Mouse (Mus musculus) gastrocnemius, postnatal 4 days (tissue): Measurements from ENCODE around the gene Daam1. TPM values are rescaled to one million over a fixed set of nuclear protein-coding genes. Genes with fewer than 3 reads are reported as not detected.
A peak's percentile ranks its signal among the peaks of the same experiment; 100 is the strongest.
"Not testable (repeated sequence)": the region's sequence is repeated elsewhere in the genome, so short reads cannot be mapped to it uniquely, and the experiment has no call there.

Experiments
- DNase-seq, 2 experiments: peaks; one replicate each; pipeline ENCODE4 v3.0.0; 2021 to 2022; ENCODE audit warnings: low spot score in 2 of 2, mixed read lengths in 2 of 2
- total RNA-seq, 2 experiments: library from RNA; stranded (reverse); gene quantifications; 2 replicates each; pipeline ENCODE4 v1.2.3; 2021

Daam1 gene
- total RNA-seq, 2 experiments from 2014 or later: 28.8 to 34.6 TPM

DNA sequence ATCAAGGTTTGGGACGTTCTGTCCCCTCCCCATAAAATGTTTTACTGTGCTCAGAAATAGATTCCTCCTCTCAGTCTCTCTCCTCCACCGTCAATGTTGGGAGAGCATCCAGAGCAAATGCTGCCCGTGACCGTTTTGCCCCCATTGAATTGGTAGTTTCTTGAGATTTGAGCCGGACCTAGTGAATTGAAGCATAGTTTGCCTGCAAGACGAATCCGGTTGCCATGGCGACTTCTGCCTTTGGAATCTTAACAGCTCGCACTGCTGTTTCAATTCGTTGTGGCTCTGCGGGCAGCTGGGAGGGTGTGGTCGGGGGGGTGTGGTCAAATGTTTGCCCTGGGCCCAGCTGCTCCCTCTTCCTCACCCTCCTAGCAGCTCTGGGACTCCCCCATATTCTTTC, 1.3 kb downstream of the Daam1 start:
- peak; percentile 42 to 78 for DNase-seq

DNA sequence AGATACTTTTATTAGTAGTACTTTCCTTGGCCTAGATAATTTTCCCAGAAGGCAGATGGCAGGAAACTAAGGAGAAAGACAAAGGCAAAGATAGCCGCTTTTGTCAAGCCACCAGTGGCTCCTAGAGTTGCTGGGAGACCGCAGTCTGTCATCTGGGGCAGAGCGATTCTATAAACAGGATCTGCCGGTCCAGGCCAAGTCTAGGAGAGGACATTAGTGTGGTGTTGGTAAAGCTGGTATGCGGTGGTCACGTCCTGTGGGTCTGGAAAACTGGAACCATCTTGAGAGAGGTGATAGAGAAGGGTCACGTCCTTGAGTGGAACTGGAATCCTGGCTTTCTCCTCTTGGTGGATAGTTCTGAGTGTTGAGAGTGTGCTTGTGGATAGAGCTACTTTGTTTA, 3.2 kb downstream of the Daam1 start:
- no peak for DNase-seq

DNA sequence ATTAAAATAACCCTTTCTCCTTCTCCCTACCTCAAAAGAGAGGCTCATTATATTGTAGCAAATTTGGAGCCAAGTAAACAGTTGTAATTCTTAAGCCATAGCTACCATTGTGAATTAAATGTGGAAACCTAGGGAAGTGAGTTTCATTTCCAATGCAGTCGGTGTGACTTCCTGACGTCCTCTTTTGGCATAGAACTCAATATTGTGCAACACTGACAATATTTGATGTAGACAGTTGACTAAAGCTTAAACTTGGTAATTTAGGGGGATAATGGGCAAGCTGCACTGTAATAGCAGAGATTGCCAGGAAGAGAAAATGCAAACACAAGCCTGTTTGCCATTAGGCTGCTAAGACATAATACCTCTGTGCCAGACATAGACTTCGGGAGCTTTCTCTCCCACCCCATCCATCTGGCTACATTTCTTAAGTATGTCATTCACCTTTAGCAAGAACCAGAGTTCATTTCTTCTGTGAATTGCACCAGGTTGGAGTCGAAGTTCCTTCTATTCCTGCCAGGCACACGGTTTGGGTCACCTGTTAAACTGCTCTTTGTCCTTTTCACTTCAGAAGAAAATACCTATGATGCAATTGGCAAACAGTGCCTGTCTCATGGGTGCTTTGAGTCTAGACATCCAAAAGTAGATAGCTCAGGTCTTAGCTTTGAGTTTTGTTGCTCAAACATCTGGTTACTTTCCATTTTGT, 5.2 kb downstream of the Daam1 start:
- DNase-seq: no peak

DNA sequence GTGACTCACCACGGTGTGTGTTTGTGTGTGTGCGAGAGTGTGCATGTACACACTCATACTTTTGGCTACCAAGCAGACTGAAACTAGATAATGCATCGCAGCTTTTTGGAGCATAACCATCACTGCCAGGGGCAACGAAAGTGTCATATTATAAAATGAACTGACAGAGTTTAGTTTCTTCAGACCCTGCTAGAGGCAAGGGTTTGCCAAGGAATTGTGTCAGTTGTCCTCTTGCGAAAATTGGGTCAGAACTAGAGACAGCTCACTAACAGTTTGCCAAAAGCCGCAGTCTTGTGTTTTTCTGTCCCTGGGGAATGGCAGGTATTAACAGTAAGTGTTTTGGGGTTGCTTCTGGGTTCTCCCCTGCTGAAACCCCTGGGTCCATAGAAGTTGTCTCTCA, 5.9 kb downstream of the Daam1 start:
- no peak for DNase-seq

DNA sequence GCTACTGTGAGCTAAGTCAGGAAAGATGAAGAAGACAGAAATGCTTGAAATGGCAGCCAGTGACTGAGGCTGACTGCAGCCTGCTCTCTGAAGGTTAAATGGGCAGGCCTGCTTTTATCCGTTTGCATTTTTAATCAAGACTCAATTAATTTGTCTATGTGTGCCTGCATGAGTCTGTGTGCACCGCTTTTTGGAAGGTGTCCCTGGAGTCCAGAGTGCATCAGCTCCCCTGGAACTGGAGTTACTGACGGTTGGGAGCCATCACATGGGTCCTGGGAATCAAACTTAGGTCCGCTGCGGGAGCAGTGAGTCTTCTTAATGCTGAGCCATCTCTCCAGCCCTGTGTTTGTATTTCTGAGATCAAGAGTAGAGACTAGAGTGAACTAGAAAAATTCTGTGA, 6.7 kb downstream of the Daam1 start:
- DNase-seq: no peak

DNA sequence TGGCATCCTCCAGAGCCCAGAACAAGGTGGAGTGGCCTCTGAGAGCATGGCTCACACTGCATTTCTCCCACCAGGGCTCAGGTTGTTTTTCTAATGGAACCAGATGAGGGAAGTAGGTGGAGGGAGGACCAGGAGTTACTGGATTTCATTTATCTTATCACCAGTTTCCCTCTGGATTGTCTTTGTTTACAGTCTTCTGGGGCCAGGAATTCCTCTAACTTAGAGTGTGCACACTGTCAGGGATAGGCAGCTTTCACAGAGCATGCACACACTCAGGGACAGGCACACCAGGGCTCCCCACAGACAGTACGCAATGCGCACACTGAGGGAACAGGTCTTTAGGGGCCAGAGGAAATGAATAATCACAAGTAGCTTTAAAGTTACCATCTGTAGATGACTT, 7.4 kb downstream of the Daam1 start:
- DNase-seq: no peak

DNA sequence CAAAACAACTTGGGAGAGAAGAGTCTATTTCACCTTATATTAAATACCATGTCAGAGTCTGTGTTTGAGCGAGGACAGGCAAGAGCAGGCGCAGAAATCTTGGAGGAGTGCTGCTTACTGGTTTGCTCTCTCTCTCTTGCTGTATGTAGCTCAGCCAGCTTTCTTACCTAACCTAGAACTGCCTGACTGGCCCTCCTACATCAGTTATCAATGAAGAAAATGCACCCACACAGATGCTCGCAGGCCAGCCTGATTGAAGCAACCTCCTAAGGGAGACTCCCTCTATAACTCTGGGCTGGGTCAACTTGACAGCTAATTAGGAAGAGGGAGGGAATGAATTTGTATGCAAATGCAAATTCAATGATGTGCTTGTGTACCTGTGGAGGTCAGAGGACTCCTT, 8.8 kb downstream of the Daam1 start:
- no peak for DNase-seq

DNA sequence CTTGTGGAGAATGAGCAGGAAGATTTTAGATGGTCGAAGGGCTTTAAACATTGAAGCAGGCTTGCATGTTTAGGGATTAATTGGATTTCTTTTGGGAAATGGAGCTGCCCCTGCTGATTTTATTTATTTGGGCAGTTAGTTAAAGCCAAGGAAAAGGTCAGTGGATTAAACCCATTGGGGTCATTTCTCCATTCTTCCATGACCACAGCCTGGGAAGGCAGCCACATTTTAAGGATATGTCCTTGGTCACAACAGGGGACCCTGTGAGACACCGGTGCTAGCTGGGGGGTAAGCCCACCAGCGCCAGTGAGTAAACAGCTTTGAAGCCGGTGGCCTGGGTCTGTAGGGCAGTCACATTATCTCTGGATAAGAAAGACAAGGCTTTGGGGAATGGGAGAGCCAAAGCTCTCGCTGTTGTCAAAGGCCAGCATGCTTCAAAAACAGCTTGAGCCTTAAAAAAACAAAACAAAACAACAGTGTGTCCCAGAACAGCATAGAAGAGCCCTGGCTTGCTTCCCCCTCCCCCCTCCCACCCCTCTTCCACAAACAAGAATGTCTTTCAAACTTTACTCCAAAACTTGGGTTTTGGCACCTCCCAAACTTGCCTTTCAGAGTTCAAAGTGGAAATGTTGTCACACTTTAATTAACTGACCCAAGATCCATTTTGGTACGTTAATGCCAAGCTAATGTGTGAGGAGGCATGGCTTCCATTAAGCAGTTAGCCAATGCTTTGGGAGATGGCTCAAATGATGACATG, 9.7 kb downstream of the Daam1 start:
- DNase-seq: no peak

DNA sequence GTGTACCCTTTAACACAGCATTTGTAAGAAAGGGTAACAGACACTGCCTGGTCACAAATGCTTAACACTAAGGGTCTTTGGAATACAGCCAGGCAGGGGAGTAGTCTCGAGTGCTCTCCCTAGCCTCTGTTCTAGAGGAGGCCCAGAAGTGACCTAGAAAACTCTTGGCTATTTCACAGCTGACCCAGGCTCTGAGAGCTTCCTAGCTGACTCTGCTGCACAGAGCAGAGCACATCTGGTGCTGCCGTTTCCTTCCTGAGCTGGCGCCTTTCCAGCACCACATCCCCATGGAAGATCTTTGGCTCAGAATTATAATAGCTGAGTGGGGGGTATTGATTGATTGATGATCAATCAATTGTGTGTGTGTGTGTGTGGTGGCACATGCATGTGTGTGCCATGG, 11.1 kb downstream of the Daam1 start:
- DNase-seq: peak in 1 of 2 experiments; percentile 35

DNA sequence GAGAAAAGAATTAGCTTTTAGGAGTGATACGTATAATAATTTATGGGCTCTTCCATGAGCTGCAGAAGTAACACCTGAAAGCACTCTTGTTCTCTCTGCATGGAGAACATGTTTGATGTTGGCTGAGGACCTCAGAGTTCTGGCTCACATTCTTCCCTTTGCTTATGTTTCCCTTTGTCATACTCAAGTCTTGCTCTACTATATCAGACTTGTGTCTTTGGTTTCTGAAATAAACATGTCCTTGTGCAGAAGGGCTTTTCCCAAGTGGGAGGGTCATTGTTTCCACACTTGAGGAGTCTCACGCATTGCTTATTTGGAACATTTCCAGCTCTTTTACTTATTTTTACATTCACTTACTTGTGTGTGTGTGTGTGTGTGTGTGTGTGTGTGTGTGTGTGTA, 11.7 kb downstream of the Daam1 start:
- DNase-seq: no peak

DNA sequence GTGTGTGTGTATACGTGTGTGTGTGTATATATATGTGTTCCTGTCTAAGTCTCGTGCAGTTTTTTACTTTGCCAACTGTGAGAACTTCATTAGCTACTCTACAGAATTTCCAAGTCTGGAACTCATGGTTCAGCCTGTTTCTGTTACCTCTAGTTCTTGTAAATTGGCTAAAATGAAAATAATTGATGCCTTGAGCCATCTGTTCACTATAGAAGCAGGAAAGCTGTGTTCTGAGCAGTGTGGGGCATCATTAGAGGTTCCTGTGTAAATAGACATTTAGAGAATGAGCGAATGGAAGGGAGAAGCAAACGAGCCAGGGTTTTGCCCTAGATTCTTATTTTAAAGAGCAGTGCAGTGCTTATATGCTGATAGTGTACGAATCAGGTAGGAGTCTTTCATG, 14.6 kb downstream of the Daam1 start:
- DNase-seq: no peak

DNA sequence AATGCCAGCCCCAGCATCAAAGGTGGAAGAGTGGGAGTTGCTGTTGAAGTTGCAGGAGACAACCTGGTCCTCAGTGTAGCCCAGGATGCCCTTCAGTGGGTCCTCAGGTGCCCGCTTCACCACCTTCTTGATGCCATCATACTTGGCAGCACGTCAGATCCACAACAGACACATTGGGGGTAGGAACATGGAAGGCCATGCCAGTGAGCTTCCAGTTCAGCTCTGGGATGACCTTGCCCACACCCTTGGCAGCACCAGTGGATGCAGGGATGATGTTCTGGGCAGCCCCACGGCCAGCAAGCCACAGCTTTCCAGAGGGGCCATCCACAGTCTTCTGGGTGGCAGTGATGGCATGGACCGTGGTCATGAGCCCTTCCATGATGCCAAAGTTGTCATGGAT, 15.5 kb downstream of the Daam1 start:
- not testable (repeated sequence) for DNase-seq

DNA sequence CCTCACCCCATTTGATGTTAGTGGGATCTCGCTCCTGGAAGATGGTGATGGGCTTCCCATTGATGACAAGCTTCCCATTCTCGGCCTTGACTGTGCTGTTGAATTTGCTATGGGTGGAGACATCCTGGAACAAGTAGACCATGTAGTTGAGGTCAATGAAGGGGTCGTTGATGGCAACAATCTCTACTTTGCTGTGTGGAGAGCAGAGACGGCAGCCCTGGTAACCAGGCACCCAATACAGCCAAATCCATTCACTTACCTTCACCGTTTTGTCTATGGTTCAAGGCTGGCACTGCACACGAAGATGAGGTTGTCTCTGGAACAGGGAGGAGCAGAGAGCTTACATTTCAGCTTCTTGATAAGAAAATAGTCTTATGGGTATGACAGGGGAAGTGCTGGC, 16.1 kb downstream of the Daam1 start:
- DNase-seq: not testable (repeated sequence)

DNA sequence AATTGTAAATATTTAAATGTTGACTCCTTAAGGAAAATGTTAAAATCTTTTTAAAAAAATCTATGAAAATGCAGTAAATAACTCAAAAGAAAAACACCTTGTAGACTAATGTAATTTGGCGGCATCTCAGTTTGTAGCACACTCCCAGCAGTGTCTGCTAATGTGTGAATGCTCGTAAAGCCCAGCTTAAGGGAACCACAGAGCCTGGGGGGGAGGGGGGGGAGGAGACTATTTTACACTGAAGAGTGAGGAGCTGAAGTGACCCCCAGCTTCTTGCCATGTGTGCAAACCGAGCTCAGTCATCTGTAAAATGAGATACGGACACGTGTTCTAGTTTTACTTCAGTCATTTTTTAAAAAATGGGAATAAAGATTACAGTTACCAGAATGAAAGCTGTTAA, 16.7 kb downstream of the Daam1 start:
- DNase-seq: no peak

DNA sequence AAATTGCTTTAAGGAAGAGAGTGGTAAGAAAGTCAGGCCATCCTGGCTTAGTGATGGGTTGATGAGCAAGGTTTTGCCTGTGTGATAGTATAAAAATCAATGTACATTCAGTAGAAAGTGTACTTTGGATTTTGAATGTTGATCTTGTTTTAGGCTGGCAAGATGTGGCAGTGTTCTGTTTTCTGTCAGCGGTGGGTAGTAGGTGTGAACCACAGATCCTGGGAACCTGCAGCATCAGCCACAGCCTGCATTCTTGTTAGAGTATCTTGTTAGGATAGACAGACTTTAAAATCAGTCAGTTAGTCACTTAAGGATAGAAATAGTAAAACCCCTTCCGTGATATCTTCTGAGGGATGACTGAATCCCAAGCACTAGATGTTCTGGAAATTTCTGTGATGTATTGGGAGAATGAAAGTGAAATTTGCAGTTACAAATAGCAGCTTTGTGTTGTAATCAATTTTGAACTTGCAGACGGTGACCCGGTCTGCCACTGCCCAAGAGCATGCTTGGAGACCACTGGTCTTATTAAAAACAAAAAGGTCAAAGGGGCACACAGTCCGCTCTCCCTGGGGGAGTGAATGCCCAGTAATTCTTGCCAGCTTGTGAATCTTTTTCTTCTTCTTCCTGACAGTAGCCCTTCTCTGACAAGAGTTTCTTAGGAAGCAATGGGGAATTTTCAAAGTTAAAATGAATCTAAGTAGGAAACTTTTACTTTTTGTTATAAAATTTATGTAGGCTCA, 17.3 kb downstream of the Daam1 start:
- no peak for DNase-seq

DNA sequence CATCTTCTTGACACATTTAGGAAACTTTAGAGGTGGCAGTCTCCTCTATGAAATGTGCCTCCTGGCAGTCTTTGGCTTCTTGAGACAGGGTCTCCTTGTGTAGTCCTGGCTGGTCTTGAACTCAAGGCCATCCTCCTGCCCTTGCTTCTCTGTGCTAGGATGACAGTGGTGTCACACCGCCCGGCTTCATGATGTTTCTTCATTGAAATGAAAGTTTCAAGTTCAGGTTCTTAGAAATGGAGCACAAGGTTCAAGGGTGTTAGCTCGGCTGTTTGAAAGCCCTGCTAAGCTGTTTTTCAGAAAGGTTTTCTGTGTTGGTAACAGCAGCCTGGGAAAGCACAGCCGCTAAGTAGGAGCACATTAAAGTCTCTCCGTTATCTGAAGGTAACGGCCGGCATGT, 18.2 kb downstream of the Daam1 start:
- no peak for DNase-seq

DNA sequence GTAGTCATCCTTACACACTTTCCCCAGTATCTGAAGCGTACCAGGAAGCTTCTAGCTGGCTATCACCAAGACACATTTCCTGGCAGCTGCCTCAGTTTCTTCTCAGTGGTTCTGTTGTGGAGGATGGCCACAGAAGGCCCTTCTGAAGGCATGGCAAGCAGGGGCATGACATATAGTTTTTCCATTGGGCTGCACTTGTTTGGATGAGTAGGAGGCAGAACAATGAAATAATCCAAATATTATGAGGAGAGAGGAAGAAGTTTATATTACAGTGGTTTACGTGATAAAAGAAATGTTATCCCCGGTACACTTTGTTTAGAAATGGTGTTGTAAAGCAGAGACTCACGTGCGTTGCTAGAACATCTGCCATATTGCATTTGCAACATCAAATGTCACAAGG, 19.3 kb downstream of the Daam1 start:
- no peak for DNase-seq

DNA sequence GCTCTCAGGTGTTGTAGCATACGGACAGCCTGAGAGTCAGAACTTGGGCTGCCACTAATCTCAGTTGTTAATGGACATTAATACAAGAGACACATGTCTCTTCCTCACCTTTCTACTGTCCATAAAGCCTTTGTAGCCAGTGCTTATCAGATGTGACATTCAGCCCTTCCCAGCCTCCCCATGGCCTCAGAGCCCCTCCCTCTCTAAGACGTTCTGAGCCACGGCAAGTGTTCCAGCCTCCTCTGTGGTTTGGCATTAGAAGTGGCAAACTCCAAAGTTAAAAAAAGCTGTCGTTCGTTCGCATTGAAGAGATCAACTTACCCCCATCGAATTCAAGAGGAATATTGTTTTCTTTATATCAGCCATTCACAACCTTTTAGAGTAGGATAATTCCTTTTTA, 21.8 kb downstream of the Daam1 start:
- DNase-seq: no peak

DNA sequence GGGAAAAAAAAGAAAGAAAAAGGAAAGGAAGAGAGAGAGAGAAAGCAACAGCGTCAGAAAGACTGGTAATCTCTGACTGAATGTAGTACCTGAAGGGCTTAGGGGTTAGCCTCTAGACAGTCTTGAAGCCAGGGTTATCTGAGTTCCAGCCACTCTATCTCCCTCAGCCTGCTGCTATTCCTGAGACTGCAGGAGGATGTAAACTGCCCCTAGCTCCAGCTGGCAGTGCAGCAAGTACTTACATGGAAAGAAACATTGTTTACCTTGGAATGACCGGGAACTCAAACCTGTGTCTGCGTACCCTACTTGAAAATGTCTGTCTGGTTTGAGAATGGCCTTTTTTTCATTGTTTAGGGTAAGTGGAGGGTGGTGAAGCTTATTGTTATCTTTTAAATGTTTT, 22.8 kb downstream of the Daam1 start:
- no peak for DNase-seq

DNA sequence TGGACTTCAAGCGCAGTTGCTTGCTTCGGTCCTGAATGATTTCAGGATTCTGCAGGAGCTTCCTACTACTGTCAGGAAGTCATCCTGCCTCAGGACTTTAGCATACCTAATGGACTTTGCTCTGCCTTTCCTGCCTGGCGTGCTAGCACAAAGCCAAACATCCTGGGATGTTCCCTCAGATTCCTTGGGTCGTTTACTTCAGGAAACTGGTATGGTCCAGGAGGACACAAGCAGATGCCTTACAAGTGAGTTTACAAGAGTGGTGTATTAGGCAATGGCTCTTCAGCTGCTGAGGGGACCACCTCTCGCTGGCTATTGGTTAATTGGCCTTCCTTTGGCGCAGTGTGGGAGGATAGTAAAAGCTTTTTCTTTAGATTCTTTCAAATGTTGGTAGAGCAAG, 23.3 kb downstream of the Daam1 start:
- DNase-seq: no peak

DNA sequence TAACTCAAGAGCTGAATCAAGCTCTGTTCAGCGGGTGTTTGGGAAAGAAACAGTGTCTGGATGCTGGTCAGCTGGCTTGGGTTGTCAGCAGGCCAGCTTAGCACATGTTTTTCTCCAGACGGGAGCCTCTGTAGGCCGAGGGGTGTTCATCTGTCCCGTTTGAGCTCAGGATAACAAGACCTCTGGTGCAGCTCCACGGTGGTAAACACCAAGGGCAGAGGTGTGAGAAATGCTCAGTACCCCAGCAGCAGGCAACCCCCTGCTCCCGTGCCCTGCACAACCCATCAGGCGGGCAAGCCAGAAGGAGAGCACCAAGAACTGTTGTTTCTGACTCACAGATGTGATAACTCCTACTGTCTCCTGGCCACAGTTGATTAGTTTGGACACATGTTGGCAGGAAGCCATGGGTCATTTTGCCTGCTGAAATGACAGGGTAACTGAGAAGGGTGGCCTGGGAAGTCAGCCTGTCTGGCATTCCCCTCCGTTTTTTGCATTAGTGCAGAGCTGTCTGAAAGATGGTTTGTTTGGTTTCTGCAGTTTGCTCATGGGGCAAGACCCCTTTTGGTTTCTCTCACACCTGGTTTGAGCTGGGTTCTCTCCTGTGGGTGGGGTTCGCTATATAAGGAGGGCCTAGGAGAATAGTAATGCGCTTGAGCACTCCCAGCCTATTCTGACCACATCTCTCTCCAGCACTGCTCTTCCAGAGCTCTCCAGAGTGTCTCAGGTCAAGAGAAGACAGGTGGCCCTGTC, 25.0 kb downstream of the Daam1 start:
- DNase-seq: peak; percentile 46 to 73

DNA sequence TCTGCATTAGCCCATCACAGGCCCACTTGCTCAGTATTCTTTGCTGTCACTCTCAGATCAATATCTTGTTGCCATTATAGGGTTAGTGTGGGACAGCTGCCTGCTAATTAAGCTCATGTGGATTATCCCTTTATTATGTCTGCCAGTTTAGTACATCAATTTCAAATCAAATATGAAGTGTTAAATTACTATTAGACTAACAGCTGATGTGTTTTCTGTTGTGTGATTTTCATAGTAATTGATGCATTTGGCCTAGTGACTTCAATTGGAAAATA, 25.5 kb downstream of the Daam1 start:
- no peak for DNase-seq
